Mouse (Mus musculus) brain, embryonic 14.5 days (tissue): ENCODE results near the gene Cdkn2c.

Experiments
- CTCF ChIP-seq: fragments of 200-500 bp; IDR thresholded peaks from 2 replicates; pipeline ENCODE4 v1.5.1; 2012; ENCODE audit warnings: inconsistent platforms, mild to moderate bottlenecking, moderate library complexity, borderline replicate concordance; ENCODE audit not compliant: insufficient read depth, insufficient read length; ENCODE audit errors: extremely low read depth
- POLR2A ChIP-seq: fragments of 200-500 bp; IDR thresholded peaks from 2 replicates; pipeline ENCODE4 v1.6.1; 2012; ENCODE audit warnings: mild to moderate bottlenecking, inconsistent platforms, borderline replicate concordance; ENCODE audit not compliant: poor library complexity, insufficient read depth, insufficient read length, severe bottlenecking; ENCODE audit errors: extremely low read depth

DNA sequence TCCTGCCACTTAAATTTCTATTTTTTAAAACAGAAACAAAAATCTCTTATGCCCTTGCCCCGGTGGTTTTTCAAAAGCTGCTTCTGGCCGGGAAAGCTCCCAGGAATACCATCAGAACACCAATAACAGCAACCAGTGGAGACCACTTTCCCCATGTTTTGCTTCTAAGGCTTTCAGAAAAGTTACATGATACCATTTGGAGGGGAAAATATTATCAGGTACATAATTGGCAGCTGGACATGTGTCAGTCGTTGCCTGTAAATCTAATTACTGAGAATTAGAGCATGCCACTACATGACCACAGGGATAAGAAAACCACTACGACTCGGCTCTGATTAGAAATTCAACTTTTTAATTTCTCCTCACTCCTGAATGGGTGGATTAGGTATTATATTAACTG is 2.9 kb downstream of the Cdkn2c start:
- TF ChIP-seq POLR2A: no peak
- TF ChIP-seq CTCF: no peak
